Mouse (Mus musculus) kidney, postnatal 0 days (tissue): Measurements from ENCODE around the gene Rasgrf2. TPM values are rescaled to one million over a fixed set of nuclear protein-coding genes. Genes with fewer than 3 reads are reported as not detected.

Experiments
- ATAC-seq: fragments of 200-750 bp; cut with Nextera tagmentation; replicated peaks from 2 replicates; pipeline ENCODE4 v1.8.0; 2017; ENCODE audit warnings: low read depth, moderate number of reproducible peaks, moderate TSS enrichment, moderate library complexity; ENCODE audit not compliant: low FRiP score
- DNase-seq: peaks from one replicate; pipeline ENCODE4 v3.0.0-alpha.2; 2016; ENCODE audit warnings: low spot score
- H3K27ac ChIP-seq: fragments of 300-500 bp; sonication (generic); 2 replicates; pipeline ENCODE4 v1.5.1; 2014; ENCODE audit warnings: mild to moderate bottlenecking
- H3K27me3 ChIP-seq: fragments of 300-500 bp; sonication (generic); 2 replicates; pipeline ENCODE4 v1.6.1; 2014; ENCODE audit warnings: low read length, mixed read lengths; ENCODE audit not compliant: insufficient read depth
- H3K36me3 ChIP-seq: fragments of 300-500 bp; sonication (generic); 2 replicates; pipeline ENCODE4 v1.6.1; 2014; ENCODE audit warnings: low read length, mixed read lengths; ENCODE audit not compliant: insufficient read depth
- H3K4me1 ChIP-seq: fragments of 300-500 bp; sonication (generic); replicated peaks from 2 replicates; pipeline ENCODE4 v1.6.1; 2014; ENCODE audit warnings: antibody characterized with exemption, low read length, mixed read lengths; ENCODE audit not compliant: insufficient read depth
- H3K4me2 ChIP-seq: fragments of 300-500 bp; sonication (generic); 2 replicates; pipeline ENCODE4 v1.6.1; 2014; ENCODE audit warnings: mild to moderate bottlenecking, low read length, moderate library complexity, mixed read lengths
- H3K4me3 ChIP-seq: fragments of 300-500 bp; sonication (generic); replicated peaks from 2 replicates; pipeline ENCODE4 v1.5.1; 2014; ENCODE audit warnings: low read depth, low read length
- H3K9ac ChIP-seq: fragments of 300-500 bp; sonication (generic); 2 replicates; pipeline ENCODE4 v1.6.1; 2014; ENCODE audit warnings: low read depth, low read length
- H3K9me3 ChIP-seq: fragments of 300-500 bp; sonication (generic); replicated peaks from 2 replicates; pipeline ENCODE4 v1.6.1; 2016; ENCODE audit warnings: low read length, inconsistent platforms, mixed read lengths
- CTCF ChIP-seq: IDR thresholded peaks from 2 replicates; pipeline ENCODE4 v1.5.1; 2016; ENCODE audit warnings: antibody characterized with exemption, low read depth, mild to moderate bottlenecking, moderate library complexity
- WGBS: fragments of 180-500 bp; shearing (Covaris S2); extraction: QIAGEN DNeasy Blood & Tissue Kit; methylation state at CpG from one replicate; pipeline ENCODE4 v1.1.7; 2014; 5-methylcytosine and 5-hydroxymethylcytosine counted together
- polyA plus RNA-seq: library from polyadenylated mRNA; unstranded; fragments of >200 nt; fragmentation: Nextera tagmentation; extraction: Ambion mirVana; gene quantifications from 2 replicates; pipeline ENCODE4 v1.2.1, GENCODE M21; 2015

Rasgrf2 gene
- polyA plus RNA-seq, 1 experiment from 2014 or later = 0.82 TPM

DNA sequence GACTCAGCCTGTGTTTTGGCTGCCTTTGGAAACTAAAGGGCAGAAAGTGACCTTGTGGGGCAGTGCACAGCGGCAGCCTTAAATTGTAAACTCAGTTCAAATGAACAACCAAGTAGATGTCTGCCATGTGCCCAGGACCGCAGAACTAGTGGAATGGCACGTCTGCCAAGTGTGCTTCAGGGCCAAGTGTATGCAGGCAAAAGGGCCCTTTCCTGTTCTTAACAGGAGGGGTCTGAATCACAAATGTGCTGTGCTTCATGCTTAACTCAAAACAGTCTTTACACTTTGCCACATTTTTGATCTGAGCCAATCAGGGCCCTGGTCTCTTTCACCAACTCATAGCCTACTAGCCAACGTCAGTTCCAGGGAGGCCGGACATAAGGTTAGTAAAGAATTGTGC, 212.7 kb downstream of the Rasgrf2 start:
- no peak overlapping the region for H3K27ac ChIP-seq
- H3K4me3 ChIP-seq = no peak overlapping the region
- H3K4me1 ChIP-seq = no peaks in the 10 kb centered on the region
- no peaks in the 10 kb centered on the region for H3K9me3 ChIP-seq
- ATAC-seq (no peak), DNase-seq (no peak)
- TF ChIP-seq CTCF = no peak
- WGBS = 86% methylated on average over 5 of the region's 5 CpGs
- no peaks in the 10 kb centered on the region for H3K36me3 ChIP-seq
- no peak overlapping the region for H3K9ac ChIP-seq
- no peak overlapping the region for H3K4me2 ChIP-seq
- no peaks in the 10 kb centered on the region for H3K27me3 ChIP-seq

DNA sequence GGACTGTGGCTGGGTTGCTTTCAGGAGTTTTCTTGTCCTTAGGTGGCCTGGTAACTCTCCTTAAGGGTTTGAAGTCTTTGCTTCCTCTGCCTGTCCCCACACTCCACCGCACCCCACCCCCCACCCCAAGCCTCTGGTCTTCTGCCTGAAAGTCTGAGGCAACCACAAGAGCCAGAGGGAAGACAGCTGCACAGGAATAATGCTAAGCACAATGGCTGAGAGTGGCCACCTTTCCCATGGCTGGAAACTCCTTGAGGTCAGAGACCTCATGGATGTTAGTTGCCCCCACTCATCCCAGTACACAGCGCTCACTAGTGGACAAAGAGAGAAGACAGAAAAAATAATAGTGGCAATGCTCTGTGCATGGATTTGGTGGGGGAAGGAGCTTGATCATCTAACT, 213.6 kb downstream of the Rasgrf2 start:
- Histone ChIP-seq H3K9ac (no peak overlapping the region), H3K36me3 (no peaks in the 10 kb centered on the region), H3K4me1 (no peaks in the 10 kb centered on the region), H3K9me3 (no peaks in the 10 kb centered on the region), H3K27ac (no peak overlapping the region), H3K27me3 (no peaks in the 10 kb centered on the region), H3K4me2 (no peak overlapping the region), H3K4me3 (no peak overlapping the region)
- no peak for ATAC-seq
- TF ChIP-seq CTCF = no peak
- no peak for DNase-seq
- 74% methylated on average over 2 of the region's 2 CpGs for WGBS

DNA sequence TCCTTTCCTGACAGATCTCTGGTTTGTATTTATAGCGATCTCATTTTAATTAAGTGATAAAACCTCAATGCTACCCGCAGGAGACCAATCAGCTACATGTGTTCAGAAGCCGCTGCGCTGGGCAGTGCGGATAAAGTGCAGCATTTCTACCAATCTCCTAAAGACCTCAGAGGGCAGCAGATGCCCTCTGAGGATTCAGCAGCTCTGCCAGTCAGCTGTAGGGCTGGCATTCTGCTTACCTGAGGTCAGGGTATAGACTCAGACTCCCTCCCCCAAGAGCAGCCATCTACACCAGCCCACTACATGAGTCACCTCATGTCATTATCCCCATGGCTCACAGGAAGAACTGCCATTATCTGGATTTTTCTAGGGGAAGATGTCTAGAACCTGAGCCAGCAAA, 215.1 kb downstream of the Rasgrf2 start:
- H3K9ac ChIP-seq = no peak overlapping the region
- no peaks in the 10 kb centered on the region for H3K27me3 ChIP-seq
- no peaks in the 10 kb centered on the region for H3K36me3 ChIP-seq
- TF ChIP-seq CTCF = no peak
- ATAC-seq (no peak), DNase-seq (no peak)
- H3K4me2 ChIP-seq = no peak overlapping the region
- no peak overlapping the region for H3K4me3 ChIP-seq
- H3K4me1 ChIP-seq = no peaks in the 10 kb centered on the region
- no peak overlapping the region for H3K27ac ChIP-seq
- H3K9me3 ChIP-seq = no peaks in the 10 kb centered on the region
- 89% methylated on average over 5 of the region's 5 CpGs for WGBS

DNA sequence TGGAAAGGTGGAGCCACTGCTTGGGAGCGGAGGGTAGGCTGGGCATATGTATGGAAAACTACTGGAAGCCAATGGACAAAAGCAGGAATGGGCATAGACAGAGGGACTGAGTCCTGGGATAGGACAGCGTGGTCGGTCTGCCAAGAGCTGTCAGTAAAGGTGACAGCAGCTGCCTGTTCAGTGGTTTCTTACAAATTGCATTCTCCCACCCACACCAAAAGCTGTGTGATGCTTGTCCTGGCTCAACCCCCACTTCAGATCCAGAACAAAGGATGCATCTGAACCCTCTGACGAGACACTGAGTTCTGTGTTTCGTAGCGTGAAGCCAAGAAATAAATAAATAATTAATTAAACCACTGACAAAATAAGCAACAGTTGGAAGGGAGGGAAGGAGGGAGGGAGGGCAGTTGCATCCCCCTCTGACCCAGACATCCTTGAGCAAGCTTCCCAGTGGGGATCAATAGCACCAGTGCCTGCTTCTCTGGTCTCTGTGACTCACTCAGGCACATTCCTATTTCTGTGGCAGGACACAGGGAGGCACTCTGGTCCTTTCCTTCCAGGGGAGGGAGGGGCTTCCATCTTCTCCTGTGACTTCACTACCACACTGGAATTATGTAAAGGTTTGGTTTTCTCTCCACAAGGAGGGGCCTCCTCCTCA, 215.7 kb downstream of the Rasgrf2 start:
- Histone ChIP-seq H3K9me3 (no peaks in the 10 kb centered on the region), H3K9ac (no peak overlapping the region), H3K36me3 (no peaks in the 10 kb centered on the region), H3K27ac (no peak overlapping the region), H3K27me3 (no peaks in the 10 kb centered on the region), H3K4me1 (no peaks in the 10 kb centered on the region), H3K4me3 (no peak overlapping the region), H3K4me2 (no peak overlapping the region)
- no peak for ATAC-seq
- peak; percentile 44 for TF ChIP-seq CTCF
- peak; percentile 12 for DNase-seq
- WGBS = 59% methylated on average over 6 of the region's 6 CpGs

DNA sequence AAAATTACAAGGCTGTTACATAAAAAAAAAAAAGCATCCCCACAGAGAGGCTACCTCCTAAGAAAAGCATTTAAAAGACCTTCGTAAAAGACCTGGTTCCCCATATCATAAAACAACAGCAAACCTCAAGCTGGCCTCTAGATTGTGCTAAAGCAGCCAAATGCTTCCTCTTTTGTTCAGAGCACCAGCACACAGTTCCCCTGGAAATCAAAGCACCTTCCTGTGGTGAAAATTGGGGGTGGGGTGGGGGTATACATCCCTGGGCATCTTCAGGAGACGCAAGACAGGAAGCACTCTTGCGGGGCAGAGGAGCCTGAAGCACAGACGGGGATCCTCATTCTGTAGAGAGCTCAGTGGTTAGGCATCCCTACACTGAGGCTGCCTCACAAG, 216.3 kb downstream of the Rasgrf2 start:
- no peaks in the 10 kb centered on the region for H3K36me3 ChIP-seq
- TF ChIP-seq CTCF = no peak
- H3K27me3 ChIP-seq = no peaks in the 10 kb centered on the region
- no peaks in the 10 kb centered on the region for H3K4me1 ChIP-seq
- H3K9me3 ChIP-seq = no peaks in the 10 kb centered on the region
- DNase-seq (no peak), ATAC-seq (no peak)
- 50% methylated on average over 4 of the region's 4 CpGs for WGBS
- H3K4me3 ChIP-seq = no peak overlapping the region
- no peak overlapping the region for H3K9ac ChIP-seq
- no peak overlapping the region for H3K27ac ChIP-seq
- no peak overlapping the region for H3K4me2 ChIP-seq

DNA sequence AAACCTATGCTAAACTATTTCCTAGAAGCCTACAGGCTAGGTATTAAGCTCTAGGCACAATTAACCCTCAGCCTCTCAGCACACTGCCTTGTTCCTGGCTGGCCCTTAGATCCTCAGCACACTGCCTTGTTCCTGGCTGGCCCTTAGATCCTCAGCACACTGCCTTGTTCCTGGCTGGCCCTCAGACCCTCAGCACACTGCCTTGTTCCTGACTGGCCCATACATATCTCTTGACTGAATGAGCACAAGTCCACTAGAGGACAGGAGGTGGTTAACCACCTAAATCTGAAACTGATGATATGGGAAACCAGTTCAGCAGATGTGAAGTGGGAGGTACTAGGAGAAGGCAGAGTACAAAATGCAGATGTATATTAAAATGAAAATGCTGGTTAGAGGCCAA, 219.8 kb downstream of the Rasgrf2 start:
- no peaks in the 10 kb centered on the region for H3K27me3 ChIP-seq
- no peaks in the 10 kb centered on the region for H3K36me3 ChIP-seq
- no peak overlapping the region for H3K9ac ChIP-seq
- no peak overlapping the region for H3K4me3 ChIP-seq
- peak; percentile 45; the same call in 1 of the 2 replicates for ATAC-seq
- H3K27ac ChIP-seq = no peak overlapping the region
- DNase-seq = no peak
- H3K4me2 ChIP-seq = no peak overlapping the region
- H3K4me1 ChIP-seq = no peaks in the 10 kb centered on the region
- no peaks in the 10 kb centered on the region for H3K9me3 ChIP-seq
- no peak for TF ChIP-seq CTCF

DNA sequence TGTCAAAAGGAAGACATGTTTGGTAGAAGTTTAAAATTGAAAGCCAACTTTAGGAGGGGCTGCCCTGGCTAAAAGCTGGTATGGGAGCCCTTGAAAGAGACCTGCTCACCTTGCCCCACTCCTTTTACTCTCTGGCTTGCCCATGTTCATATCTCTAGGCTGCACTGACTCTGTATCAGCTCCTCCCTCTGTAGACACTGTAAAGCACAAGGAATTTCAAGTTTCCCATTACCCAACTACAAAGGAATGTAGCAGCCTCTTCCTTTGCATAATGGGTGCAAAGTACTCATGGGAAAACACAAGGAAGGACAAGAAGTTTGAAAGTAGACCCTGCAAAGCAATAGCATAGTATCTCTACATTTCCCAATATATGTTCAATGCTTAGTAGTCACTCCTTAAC, 220.2 kb downstream of the Rasgrf2 start:
- no peak overlapping the region for H3K4me3 ChIP-seq
- H3K27ac ChIP-seq = no peak overlapping the region
- H3K9me3 ChIP-seq = no peaks in the 10 kb centered on the region
- no peak overlapping the region for H3K9ac ChIP-seq
- H3K4me1 ChIP-seq = no peaks in the 10 kb centered on the region
- no peak for TF ChIP-seq CTCF
- no peaks in the 10 kb centered on the region for H3K27me3 ChIP-seq
- H3K4me2 ChIP-seq = no peak overlapping the region
- DNase-seq (peak; percentile 52), ATAC-seq (peak; percentile 81)
- no peaks in the 10 kb centered on the region for H3K36me3 ChIP-seq
